Mouse (Mus musculus): ENCODE measurements around the gene Msrb2.

The Msrb2 gene

GRCm38 (mm10) chr2:19390411-19391143 is 19.3 kb downstream of the Msrb2 start:
- no peak for DNase-seq

GRCm38 (mm10) chr2:19391649-19392048 is 20.4 kb downstream of the Msrb2 start:
- DNase-seq = no peak

GRCm38 (mm10) chr2:19392793-19393192 is 21.6 kb downstream of the Msrb2 start:
- no peak for DNase-seq

- no peak for DNase-seq
Observed at GRCm38 (mm10) chr2:19405409-19405808, 34.2 kb downstream of the Msrb2 start.

- DNase-seq = no peak
Observed at GRCm38 (mm10) chr2:19406531-19406930, 35.3 kb downstream of the Msrb2 start.

- peak; percentile 40 for DNase-seq
Observed at GRCm38 (mm10) chr2:19414222-19414965, 43.2 kb downstream of the Msrb2 start.

GRCm38 (mm10) chr2:19415063-19415521 is 43.9 kb downstream of the Msrb2 start:
- peak; percentile 19 for DNase-seq

GRCm38 (mm10) chr2:19416066-19416465 is 44.8 kb downstream of the Msrb2 start:
- no peak for DNase-seq

GRCm38 (mm10) chr2:19419686-19420345 is 48.6 kb downstream of the Msrb2 start:
- no peak for DNase-seq

GRCm38 (mm10) chr2:19422226-19422625 is 51.0 kb downstream of the Msrb2 start:
- DNase-seq = no peak

- no peak for DNase-seq
Observed at GRCm38 (mm10) chr2:19423086-19423485, 51.8 kb downstream of the Msrb2 start.

- DNase-seq = no peak
Observed at GRCm38 (mm10) chr2:19429031-19429430, 57.8 kb downstream of the Msrb2 start.

GRCm38 (mm10) chr2:19429691-19430690 is 58.8 kb downstream of the Msrb2 start:
- DNase-seq = no peak

GRCm38 (mm10) chr2:19430746-19431145 is 59.5 kb downstream of the Msrb2 start:
- DNase-seq = no peak

- no peak for DNase-seq
Observed at GRCm38 (mm10) chr2:19431186-19431585, 59.9 kb downstream of the Msrb2 start.

GRCm38 (mm10) chr2:19431614-19432323 is 60.5 kb downstream of the Msrb2 start:
- no peak for DNase-seq

- DNase-seq = no peak
Observed at GRCm38 (mm10) chr2:19444346-19444745, 73.1 kb downstream of the Msrb2 start.
